Mouse (Mus musculus) intestine, embryonic 16.5 days (tissue): ENCODE data around the gene Wbp11. TPM values are rescaled to one million over a fixed set of nuclear protein-coding genes. Genes with fewer than 3 reads are reported as not detected.

Experiments
- microRNA-seq: library from miRNA; unstranded; fragments of <30 nt; microRNA quantifications from one replicate; pipeline ENCODE4, GENCODE M21; 2016
- polyA plus RNA-seq: library from polyadenylated mRNA; unstranded; fragments of >200 nt; fragmentation: Nextera tagmentation; extraction: Ambion mirVana; gene quantifications from 2 replicates; pipeline ENCODE4 v1.2.1, GENCODE M21; 2015

Wbp11 gene
- polyA plus RNA-seq, 1 experiment from 2014 or later = 82.1 TPM

Small RNAs within 50 kb of the gene (microRNA-seq; reads per million reads assigned to microRNA genes)
- not detected for gene Gm44364

Other genes starting within 250 kb of the Wbp11 start
- 32.8 and 42.1 TPM in 2 replicates for gene Plbd1, start 166.3 kb downstream of the Wbp11 start, polyA plus RNA-seq
- gene Gucy2c, start 46.5 kb downstream of the Wbp11 start, polyA plus RNA-seq = 91.5 and 109 TPM in 2 replicates
- gene Hist4h4, start 23.8 kb downstream of the Wbp11 start, polyA plus RNA-seq = 0.40 and 0.49 TPM in 2 replicates
- 217 and 222 TPM in 2 replicates for gene H2afj, start 20.0 kb downstream of the Wbp11 start, polyA plus RNA-seq
- 0.65 and 0.93 TPM in 2 replicates for gene BC049715, start 607 bp downstream of the Wbp11 start, polyA plus RNA-seq
- gene Smco3, start 7.2 kb upstream of the Wbp11 start, polyA plus RNA-seq = 2.4 and 2.6 TPM in 2 replicates
- gene Art4, start 29.5 kb upstream of the Wbp11 start, polyA plus RNA-seq = 2.8 and 3.1 TPM in 2 replicates
- gene Mgp, start 47.6 kb upstream of the Wbp11 start, polyA plus RNA-seq = 93.4 and 97.1 TPM in 2 replicates
- gene Erp27, start 93.9 kb upstream of the Wbp11 start, polyA plus RNA-seq = 23.9 and 28.7 TPM in 2 replicates
- 0.40 TPM in 1 of 2 replicates, not detected in the other for gene Pde6h, start 95.6 kb upstream of the Wbp11 start, polyA plus RNA-seq
- 42.1 and 44.0 TPM in 2 replicates for gene Arhgdib, start 113.7 kb upstream of the Wbp11 start, polyA plus RNA-seq